Mouse (Mus musculus) heart, postnatal 0 days (tissue): Measurements from ENCODE around the gene Pip5k1b. TPM values are rescaled to one million over a fixed set of nuclear protein-coding genes. Genes with fewer than 3 reads are reported as not detected.

ENCODE experiments used
- ATAC-seq: fragments of 200-750 bp; cut with Nextera tagmentation; 2 replicates; pipeline ENCODE4 v1.8.0; 2017; ENCODE audit warnings: low read depth, moderate number of reproducible peaks, moderate library complexity; ENCODE audit not compliant: insufficient read depth
- DNase-seq: peaks from one replicate; pipeline ENCODE4 v3.0.0-alpha.2; 2016; ENCODE audit warnings: low spot score
- H3K27ac ChIP-seq: fragments of 300-500 bp; sonication (generic); 2 replicates; pipeline ENCODE4 v1.5.1; 2014; ENCODE audit warnings: low read depth, mild to moderate bottlenecking
- H3K27me3 ChIP-seq: fragments of 300-500 bp; sonication (generic); 2 replicates; pipeline ENCODE4 v1.6.1; 2014; ENCODE audit warnings: low read length, mixed read lengths; ENCODE audit not compliant: control insufficient read depth, insufficient read depth
- H3K36me3 ChIP-seq: fragments of 300-500 bp; sonication (generic); replicated peaks from 2 replicates; pipeline ENCODE4 v1.6.1; 2014; ENCODE audit warnings: low read length, mixed read lengths; ENCODE audit not compliant: control insufficient read depth, insufficient read depth
- H3K4me1 ChIP-seq: fragments of 300-500 bp; sonication (generic); 2 replicates; pipeline ENCODE4 v1.6.1; 2014; ENCODE audit warnings: antibody characterized with exemption; ENCODE audit not compliant: control insufficient read depth, insufficient read depth
- H3K4me2 ChIP-seq: fragments of 300-500 bp; sonication (generic); 2 replicates; pipeline ENCODE4 v1.6.1; 2014; ENCODE audit warnings: low read depth, mild to moderate bottlenecking, low read length, moderate library complexity
- H3K4me3 ChIP-seq: fragments of 300-500 bp; sonication (generic); 2 replicates; pipeline ENCODE4 v1.5.1; 2014; ENCODE audit warnings: low read depth, low read length
- H3K9ac ChIP-seq: fragments of 300-500 bp; sonication (generic); replicated peaks from 2 replicates; pipeline ENCODE4 v1.6.1; 2014; ENCODE audit warnings: low read depth, low read length, mixed read lengths
- H3K9me3 ChIP-seq: fragments of 300-500 bp; sonication (generic); replicated peaks from 2 replicates; pipeline ENCODE4 v1.6.1; 2016; ENCODE audit warnings: low read length; ENCODE audit not compliant: control insufficient read depth
- CTCF ChIP-seq: IDR thresholded peaks from 2 replicates; pipeline ENCODE4 v1.5.1; 2016; ENCODE audit warnings: antibody characterized with exemption, control low read depth, low read depth
- EP300 ChIP-seq: IDR thresholded peaks from 2 replicates; pipeline ENCODE4 v1.6.1; 2016; ENCODE audit warnings: antibody characterized with exemption, low read depth
- WGBS: fragments of 180-500 bp; shearing (Covaris S2); extraction: QIAGEN DNeasy Blood & Tissue Kit; methylation state at CpG from one replicate; pipeline ENCODE4 v1.1.7; 2014; 5-methylcytosine and 5-hydroxymethylcytosine counted together
- polyA plus RNA-seq: library from polyadenylated mRNA; unstranded; fragments of >200 nt; fragmentation: Nextera tagmentation; extraction: Ambion mirVana; gene quantifications from 2 replicates; pipeline ENCODE4 v1.2.1, GENCODE M21; 2015
- total RNA-seq: library from RNA; depleted of rRNA; stranded (reverse); fragments of >200 nt; gene quantifications from 2 replicates; pipeline ENCODE4 v1.2.3, GENCODE M21; 2014; ENCODE audit warnings: low replicate concordance; rRNA removed

The Pip5k1b gene
- total RNA-seq, result 19.2 and 26.6 TPM in 2 replicates
- 12.2 and 14.0 TPM in 2 replicates for polyA plus RNA-seq

GRCm38 (mm10) chr19:24555466-24555903 is at the start of gene Pip5k1b:
Pip5k1b (minus strand) TSS chr19:24555872.
- Histone ChIP-seq H3K4me2 (peak within 1 kb of the TSS; percentile 91), H3K27me3 (no peaks in the 10 kb centered on the region), H3K4me3 (peak within 1 kb of the TSS; percentile 98), H3K4me1 (peaks cover 23% of the 10 kb centered on the region), H3K36me3 (no peaks in the 10 kb centered on the region), H3K9me3 (no peaks in the 10 kb centered on the region), H3K9ac (peak within 1 kb of the TSS; percentile 76), H3K27ac (peak within 1 kb of the TSS; percentile 94)
- WGBS, result under 1% methylated on average over 29 of the region's 39 CpGs
- TF ChIP-seq EP300 (no peak), CTCF (peak; percentile 40)
- peak; percentile 47 for DNase-seq
- ATAC-seq, result peak; percentile 66

GRCm38 (mm10) chr19:24604105-24604504 is 48.4 kb upstream of the Pip5k1b start:
- H3K9me3 ChIP-seq, result no peaks in the 10 kb centered on the region
- no peak for TF ChIP-seq EP300
- TF ChIP-seq CTCF, result peak; percentile 51
- ATAC-seq (peak; percentile 64; the same call in 1 of the 2 replicates), DNase-seq (peak; percentile 46)
- H3K27me3 ChIP-seq, result no peaks in the 10 kb centered on the region
- no peaks in the 10 kb centered on the region for H3K36me3 ChIP-seq
- H3K27ac ChIP-seq, result no peak overlapping the region
- no peak overlapping the region for H3K9ac ChIP-seq
- H3K4me3 ChIP-seq, result no peak overlapping the region
- no peak overlapping the region for H3K4me2 ChIP-seq
- no peaks in the 10 kb centered on the region for H3K4me1 ChIP-seq
- 69% methylated on average over 4 of the region's 4 CpGs for WGBS

- Histone ChIP-seq H3K4me2 (no peak overlapping the region), H3K36me3 (no peaks in the 10 kb centered on the region), H3K4me3 (no peak overlapping the region), H3K27ac (no peak overlapping the region), H3K4me1 (no peaks in the 10 kb centered on the region), H3K9me3 (no peaks in the 10 kb centered on the region), H3K27me3 (no peaks in the 10 kb centered on the region), H3K9ac (no peak overlapping the region)
- no peak for DNase-seq
- no peak for TF ChIP-seq CTCF
- TF ChIP-seq EP300, result no peak
- ATAC-seq, result no peak
- WGBS, result 80% methylated on average over 4 of the region's 4 CpGs
Measured at GRCm38 (mm10) chr19:24603431-24603830, 47.8 kb upstream of the Pip5k1b start.

DNA sequence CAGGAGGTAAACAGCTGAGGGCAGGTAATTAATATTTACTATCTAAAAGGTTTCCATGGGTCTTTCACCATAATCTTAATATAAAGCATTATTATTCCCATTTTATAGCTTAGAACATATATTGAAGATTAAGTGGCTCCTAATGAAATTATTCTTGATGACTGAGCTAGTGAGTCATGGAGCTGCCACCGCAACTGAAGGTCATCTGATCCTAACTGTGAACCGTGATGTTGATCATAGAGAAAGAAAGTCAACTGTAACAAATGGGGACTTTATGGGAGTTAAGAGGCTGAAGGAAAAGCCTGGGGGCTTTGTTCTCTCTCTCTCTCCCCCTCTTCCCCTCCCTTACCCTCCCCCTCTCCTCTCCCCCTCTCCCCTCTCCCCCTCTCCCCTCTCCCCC is 31.1 kb upstream of the Pip5k1b start:
- no peak for ATAC-seq
- no peak overlapping the region for H3K27ac ChIP-seq
- no peaks in the 10 kb centered on the region for H3K36me3 ChIP-seq
- no peak for DNase-seq
- no peak overlapping the region for H3K4me3 ChIP-seq
- WGBS, result 49% methylated on average over 2 of the region's 2 CpGs
- H3K9me3 ChIP-seq, result no peaks in the 10 kb centered on the region
- no peaks in the 10 kb centered on the region for H3K4me1 ChIP-seq
- no peaks in the 10 kb centered on the region for H3K27me3 ChIP-seq
- H3K4me2 ChIP-seq, result no peak overlapping the region
- no peak overlapping the region for H3K9ac ChIP-seq
- TF ChIP-seq CTCF, result no peak
- TF ChIP-seq EP300, result no peak

GRCm38 (mm10) chr19:24585171-24585570 is 29.5 kb upstream of the Pip5k1b start:
- H3K4me3 ChIP-seq, result no peak overlapping the region
- no peak for ATAC-seq
- no peak overlapping the region for H3K27ac ChIP-seq
- no peak for TF ChIP-seq EP300
- no peak for TF ChIP-seq CTCF
- WGBS, result 94% methylated on average over 5 of the region's 5 CpGs
- no peak overlapping the region for H3K9ac ChIP-seq
- no peaks in the 10 kb centered on the region for H3K36me3 ChIP-seq
- no peak overlapping the region for H3K4me2 ChIP-seq
- H3K4me1 ChIP-seq, result no peaks in the 10 kb centered on the region
- no peak for DNase-seq
- H3K9me3 ChIP-seq, result no peaks in the 10 kb centered on the region
- H3K27me3 ChIP-seq, result no peaks in the 10 kb centered on the region

GRCm38 (mm10) chr19:24583956-24584355 is 28.3 kb upstream of the Pip5k1b start:
- no peaks in the 10 kb centered on the region for H3K9me3 ChIP-seq
- 71% methylated on average over 8 of the region's 8 CpGs for WGBS
- H3K36me3 ChIP-seq, result no peaks in the 10 kb centered on the region
- ATAC-seq (no peak), DNase-seq (no peak)
- no peak overlapping the region for H3K4me3 ChIP-seq
- H3K27me3 ChIP-seq, result no peaks in the 10 kb centered on the region
- no peak overlapping the region for H3K4me2 ChIP-seq
- H3K4me1 ChIP-seq, result no peaks in the 10 kb centered on the region
- TF ChIP-seq CTCF (no peak), EP300 (no peak)
- H3K9ac ChIP-seq, result no peak overlapping the region
- H3K27ac ChIP-seq, result no peak overlapping the region
